Mouse (Mus musculus) C2C12 (cell line): ENCODE results near the gene Zdhhc18. TPM values are rescaled to one million over a fixed set of nuclear protein-coding genes. Genes with fewer than 3 reads are reported as not detected.

ENCODE experiments used
- H3K27me3 ChIP-seq: one replicate; pipeline ENCODE4 v1.6.1; 2011; ENCODE audit not compliant: control insufficient read depth, insufficient read depth, insufficient read length
- H3K36me3 ChIP-seq: one replicate; pipeline ENCODE4 v1.6.1; 2011; ENCODE audit not compliant: control insufficient read depth, insufficient read depth
- H3K4me3 ChIP-seq: one replicate; pipeline ENCODE4 v1.5.1; 2011; ENCODE audit warnings: mild to moderate bottlenecking, control low read depth; ENCODE audit not compliant: poor library complexity, insufficient read depth, severe bottlenecking
- H3K79me2 ChIP-seq: one replicate; pipeline ENCODE4 v1.6.1; 2011; ENCODE audit not compliant: control insufficient read depth, insufficient read depth
- H3K79me3 ChIP-seq: one replicate; pipeline ENCODE4 v1.6.1; 2011; ENCODE audit warnings: low read depth, control low read depth
- H3ac ChIP-seq: one replicate; pipeline ENCODE3; 2011; ENCODE audit warnings: low read depth; ENCODE audit not compliant: control insufficient read depth, insufficient read length
- CEBPB ChIP-seq: IDR thresholded peaks from one replicate; pipeline ENCODE4 v1.6.1; 2011; ENCODE audit warnings: low read depth, mild to moderate bottlenecking, control low read depth, moderate library complexity
- CTCF ChIP-seq: IDR thresholded peaks from one replicate; pipeline ENCODE4 v1.5.1; 2011; ENCODE audit not compliant: control insufficient read depth, insufficient read depth, insufficient read length
- FOSL1 ChIP-seq: IDR thresholded peaks from one replicate; pipeline ENCODE4 v1.8.0; 2011; ENCODE audit warnings: mild to moderate bottlenecking, low read length; ENCODE audit not compliant: poor library complexity, insufficient read depth, severe bottlenecking
- MAX ChIP-seq: IDR thresholded peaks from one replicate; pipeline ENCODE4 v1.6.1; 2011; ENCODE audit warnings: mild to moderate bottlenecking, control low read depth
- MYOD1 ChIP-seq: IDR thresholded peaks from one replicate; pipeline ENCODE4 v1.6.1; 2011; ENCODE audit warnings: low read depth; ENCODE audit not compliant: control insufficient read depth, insufficient read length
- MYOG ChIP-seq: IDR thresholded peaks from one replicate; pipeline ENCODE4 v1.6.1; 2011; ENCODE audit not compliant: control insufficient read depth, insufficient read length; ENCODE audit errors: extremely low read depth
- USF1 ChIP-seq: IDR thresholded peaks from one replicate; pipeline ENCODE4 v1.6.1; 2011; ENCODE audit warnings: low read depth, mild to moderate bottlenecking, control low read depth, moderate library complexity
- polyA plus RNA-seq: library from polyadenylated mRNA; unstranded; fragments of >200 nt; fragmentation: generic; extraction: Trizol; gene quantifications from one replicate; pipeline ENCODE4 v1.2.1, GENCODE M21; 2012; ENCODE audit warnings: missing spikeins

Zdhhc18 gene
- polyA plus RNA-seq, 1 experiment = 14.3 TPM

GRCm38 (mm10) chr4:133617936-133618335 is 32.0 kb downstream of the Zdhhc18 start:
- H3ac ChIP-seq = no peak overlapping the region
- TF ChIP-seq CTCF = no peak
- no peak for TF ChIP-seq FOSL1
- no peak for TF ChIP-seq MAX
- no peak for TF ChIP-seq MYOG
- TF ChIP-seq MYOD1 = no peak
- TF ChIP-seq USF1 = no peak
- TF ChIP-seq CEBPB = no peak
- no peaks in the 10 kb centered on the region for H3K79me2 ChIP-seq
- peaks cover 4% of the 10 kb centered on the region for H3K36me3 ChIP-seq
- H3K4me3 ChIP-seq = no peak overlapping the region
- H3K79me3 ChIP-seq = peaks cover 1% of the 10 kb centered on the region
- no peaks in the 10 kb centered on the region for H3K27me3 ChIP-seq

- Histone ChIP-seq H3ac (no peak overlapping the region), H3K36me3 (peaks cover 4% of the 10 kb centered on the region), H3K79me3 (peaks cover 1% of the 10 kb centered on the region), H3K27me3 (no peaks in the 10 kb centered on the region), H3K4me3 (no peak overlapping the region), H3K79me2 (no peaks in the 10 kb centered on the region)
- no peak for TF ChIP-seq FOSL1
- no peak for TF ChIP-seq MYOD1
- TF ChIP-seq CEBPB = no peak
- no peak for TF ChIP-seq MAX
- no peak for TF ChIP-seq MYOG
- no peak for TF ChIP-seq CTCF
- no peak for TF ChIP-seq USF1
Measured at GRCm38 (mm10) chr4:133615416-133615815, 34.5 kb downstream of the Zdhhc18 start.

GRCm38 (mm10) chr4:133614274-133614761 is 35.6 kb downstream of the Zdhhc18 start:
- Histone ChIP-seq H3K36me3 (peaks cover 4% of the 10 kb centered on the region), H3K79me3 (no peaks in the 10 kb centered on the region), H3K27me3 (no peaks in the 10 kb centered on the region), H3K4me3 (no peak overlapping the region), H3K79me2 (no peaks in the 10 kb centered on the region), H3ac (no peak overlapping the region)
- TF ChIP-seq MYOG = no peak
- TF ChIP-seq FOSL1 = peak; percentile 10
- TF ChIP-seq MAX = peak; percentile 95
- TF ChIP-seq CTCF = no peak
- TF ChIP-seq USF1 = peak; percentile 30
- TF ChIP-seq MYOD1 = peak; percentile 29
- TF ChIP-seq CEBPB = no peak

- H3K27me3 ChIP-seq = no peaks in the 10 kb centered on the region
- TF ChIP-seq MYOD1 (no peak), MAX (no peak), USF1 (no peak), CEBPB (no peak)
- H3ac ChIP-seq = no peak overlapping the region
- H3K36me3 ChIP-seq = peaks cover 4% of the 10 kb centered on the region
- no peak overlapping the region for H3K4me3 ChIP-seq
- no peaks in the 10 kb centered on the region for H3K79me3 ChIP-seq
- H3K79me2 ChIP-seq = no peaks in the 10 kb centered on the region
Measured at GRCm38 (mm10) chr4:133613867-133614266, 36.1 kb downstream of the Zdhhc18 start.

GRCm38 (mm10) chr4:133613026-133613425 is 36.9 kb downstream of the Zdhhc18 start:
- H3ac ChIP-seq = no peak overlapping the region
- H3K79me2 ChIP-seq = no peaks in the 10 kb centered on the region
- no peaks in the 10 kb centered on the region for H3K79me3 ChIP-seq
- peak; percentile 26 for TF ChIP-seq MYOD1
- no peak for TF ChIP-seq CTCF
- no peak for TF ChIP-seq MYOG
- TF ChIP-seq CEBPB = no peak
- no peak for TF ChIP-seq FOSL1
- no peak for TF ChIP-seq USF1
- no peak for TF ChIP-seq MAX
- H3K27me3 ChIP-seq = no peaks in the 10 kb centered on the region
- H3K36me3 ChIP-seq = peaks cover 9% of the 10 kb centered on the region
- H3K4me3 ChIP-seq = no peak overlapping the region

- Histone ChIP-seq H3K36me3 (peaks cover 9% of the 10 kb centered on the region), H3K27me3 (no peaks in the 10 kb centered on the region), H3K79me3 (no peaks in the 10 kb centered on the region), H3ac (no peak overlapping the region), H3K4me3 (no peak overlapping the region), H3K79me2 (no peaks in the 10 kb centered on the region)
- TF ChIP-seq CTCF (no peak), CEBPB (no peak), MAX (no peak), MYOD1 (no peak), FOSL1 (no peak), USF1 (no peak), MYOG (no peak)
Measured at GRCm38 (mm10) chr4:133612416-133612815, 37.5 kb downstream of the Zdhhc18 start.
